Mouse (Mus musculus) layer of hippocampus, postnatal 36 days (tissue): ENCODE measurements at regions not wholly inside any gene's neighbourhood (a gene's known extent, or its start where the extent isn't known, plus 50 kb on each side); places are given as distances from the start of the nearest gene placed in this dataset.

Experiments
- DNase-seq, 2 experiments: peaks; one replicate each; pipeline ENCODE4 v3.0.0; 2022

DNA sequence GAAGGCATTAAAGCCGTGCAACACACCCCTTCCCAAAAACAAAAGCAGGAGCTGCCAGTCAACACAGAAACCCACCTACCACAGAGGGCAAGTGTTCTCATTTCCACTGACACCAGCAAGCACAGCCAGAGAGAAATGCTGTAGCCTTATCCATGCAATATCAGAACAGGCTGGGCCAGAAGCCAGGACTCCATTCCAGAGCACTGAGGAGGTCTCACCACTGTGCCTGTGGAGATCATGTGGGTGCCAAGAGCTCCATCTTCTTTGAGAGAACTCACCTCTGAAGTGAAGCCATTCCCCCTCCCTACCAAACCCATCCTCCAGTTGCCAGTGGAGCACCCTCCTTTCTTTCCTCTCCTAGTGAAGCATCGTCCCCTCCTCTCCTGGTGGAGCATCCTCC, 270.7 kb upstream of the Hs6st1 start:
- DNase-seq: no peak

DNA sequence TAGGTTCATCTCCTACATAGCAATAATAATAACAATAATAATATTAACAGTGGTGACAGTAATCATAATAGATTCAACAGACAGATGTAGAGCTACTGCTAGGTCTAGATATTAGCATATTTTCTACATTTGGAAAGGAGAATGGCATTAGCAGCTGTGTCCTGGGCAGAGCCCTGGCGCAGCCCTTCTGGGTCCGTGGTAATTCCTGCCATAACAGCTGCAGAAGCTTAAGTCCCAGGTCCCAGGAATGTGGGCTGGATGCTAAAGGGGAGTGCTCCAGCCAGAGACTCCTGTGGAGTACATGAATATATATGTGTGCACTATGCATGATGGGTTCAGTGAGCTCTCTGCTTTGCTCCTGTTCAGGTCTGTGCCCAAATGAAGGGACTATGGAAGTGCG, 262.7 kb upstream of the Hs6st1 start:
- no peak for DNase-seq

DNA sequence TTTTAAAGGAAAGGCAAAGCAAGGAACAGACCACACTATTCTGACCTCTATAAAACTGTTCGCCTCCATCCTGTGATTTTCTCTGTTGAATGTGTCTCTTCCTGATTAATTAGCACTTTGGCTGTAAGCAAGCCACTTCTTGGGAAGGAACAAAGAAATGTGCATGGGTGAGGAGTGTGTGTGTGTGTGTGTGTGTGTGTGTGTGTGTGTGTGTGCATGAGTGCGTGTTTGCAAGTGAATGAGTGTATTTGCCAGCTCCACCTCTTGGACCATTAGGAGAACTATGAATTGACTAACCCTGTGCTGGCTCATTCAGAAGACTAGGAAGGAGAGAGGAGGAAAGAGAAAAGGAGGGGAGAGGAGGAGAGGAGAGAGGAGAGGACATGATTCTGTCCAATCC, 261.9 kb upstream of the Hs6st1 start:
- no peak for DNase-seq

DNA sequence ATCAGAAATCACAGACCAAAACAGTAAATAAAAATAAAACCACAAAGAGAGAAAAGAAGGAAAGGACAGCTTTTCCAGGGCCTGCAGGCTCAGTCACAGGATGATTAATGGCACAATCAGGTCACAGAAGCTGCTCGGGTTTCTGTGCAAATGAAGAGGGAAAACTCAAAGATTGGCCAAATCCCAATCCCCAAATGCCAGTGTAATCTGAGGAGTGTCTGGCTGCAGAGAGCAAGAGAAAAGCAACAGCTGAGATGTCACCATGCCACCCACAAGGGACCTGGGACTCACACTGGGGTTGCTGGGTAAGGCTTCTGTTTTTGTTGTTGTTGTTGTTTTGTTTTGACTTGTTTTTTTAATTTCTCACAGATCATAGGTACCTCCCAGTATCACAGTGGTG, 261.5 kb upstream of the Hs6st1 start:
- DNase-seq: no peak

DNA sequence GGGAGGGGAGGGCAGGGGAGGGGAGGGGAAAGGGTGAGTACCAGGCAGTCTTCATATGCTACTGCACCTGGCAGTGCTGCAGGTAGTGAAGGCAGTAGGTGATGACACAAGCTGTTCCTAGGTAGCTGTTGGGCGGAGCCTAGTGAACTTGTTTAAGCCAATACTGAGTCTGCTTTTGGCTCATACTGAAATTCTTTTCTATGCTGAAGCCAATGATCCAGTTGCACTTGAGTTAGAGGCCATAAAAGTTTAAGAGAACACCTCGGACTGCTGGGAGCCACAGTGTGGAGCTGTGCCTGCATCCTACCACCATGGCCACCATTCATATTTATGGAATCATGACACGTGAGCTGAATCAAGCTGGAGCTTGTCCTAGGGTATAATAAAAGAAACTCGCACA, 259.3 kb upstream of the Hs6st1 start:
- no peak for DNase-seq

DNA sequence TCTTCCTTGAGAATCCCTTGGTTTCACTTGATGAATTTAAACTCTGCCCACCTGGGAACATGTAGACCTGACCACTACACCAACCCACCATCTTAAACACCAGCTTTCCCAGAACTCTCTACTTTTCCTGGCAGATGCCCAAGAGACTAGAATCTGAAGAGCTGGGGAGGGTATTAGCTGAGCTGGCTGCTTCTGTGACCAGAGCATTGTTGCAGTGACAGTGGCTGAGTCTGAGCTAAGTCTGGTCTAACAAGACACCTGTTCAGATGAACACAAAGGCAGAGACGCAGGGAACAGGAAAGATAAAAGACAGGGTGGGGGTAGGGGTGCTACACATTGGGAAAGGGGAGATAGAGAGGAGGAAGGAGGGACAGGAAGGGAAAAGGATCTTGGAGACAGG, 258.9 kb upstream of the Hs6st1 start:
- no peak for DNase-seq

DNA sequence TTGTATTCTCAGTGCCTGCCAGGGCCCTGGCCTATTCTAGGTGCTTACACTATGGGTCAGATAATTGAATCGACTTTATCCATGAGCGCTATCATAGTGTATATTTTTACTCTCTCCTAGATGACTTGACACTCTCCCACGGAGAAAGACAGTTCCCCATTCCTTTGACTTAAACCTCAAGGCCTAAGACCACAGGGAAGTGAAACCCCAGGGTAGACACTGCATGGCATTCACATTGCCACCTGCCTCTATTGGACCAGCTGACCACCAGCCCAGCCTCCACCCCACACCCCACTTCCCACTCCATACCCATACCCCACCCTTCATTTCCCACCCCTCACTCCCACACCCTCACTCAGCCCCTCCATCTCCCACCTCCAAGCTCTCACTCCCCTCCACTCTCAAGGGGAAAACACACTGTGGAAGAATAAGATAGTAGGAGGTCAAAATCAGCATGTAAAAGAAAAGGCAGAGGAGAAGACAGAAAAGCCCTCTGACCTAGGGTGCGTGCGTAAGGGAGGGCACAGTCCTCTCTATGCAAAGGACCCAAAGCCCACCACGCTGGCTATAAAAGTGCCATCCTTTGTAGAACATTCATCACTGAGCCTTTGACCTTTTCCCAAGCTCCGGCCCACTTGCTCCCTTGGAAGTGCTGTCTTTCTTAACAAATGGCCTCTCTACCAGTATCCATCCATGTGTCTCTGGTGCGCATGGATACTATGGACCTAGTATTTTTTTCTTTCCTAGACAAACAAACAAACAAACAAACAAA, 257.4 kb upstream of the Hs6st1 start:
- no peak for DNase-seq

DNA sequence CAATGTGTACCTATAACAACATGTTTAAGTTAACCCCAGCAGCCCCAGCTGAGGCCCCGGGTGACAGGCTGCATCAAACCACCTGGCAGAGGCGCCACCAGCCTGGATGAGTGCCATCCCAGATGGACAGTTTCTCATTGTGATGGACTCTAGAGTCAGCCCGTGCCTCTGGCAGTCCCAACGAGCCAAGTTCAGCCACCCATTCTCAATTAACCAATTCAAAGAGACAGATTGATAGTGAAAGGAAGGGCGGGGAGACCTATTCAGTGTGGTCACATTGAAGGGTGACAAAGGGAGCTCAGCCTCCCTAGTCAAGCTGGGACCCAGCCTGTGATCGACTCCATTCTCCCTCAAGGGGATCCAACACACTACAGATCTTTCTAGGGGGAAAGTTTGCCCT, 256.8 kb upstream of the Hs6st1 start:
- no peak for DNase-seq

DNA sequence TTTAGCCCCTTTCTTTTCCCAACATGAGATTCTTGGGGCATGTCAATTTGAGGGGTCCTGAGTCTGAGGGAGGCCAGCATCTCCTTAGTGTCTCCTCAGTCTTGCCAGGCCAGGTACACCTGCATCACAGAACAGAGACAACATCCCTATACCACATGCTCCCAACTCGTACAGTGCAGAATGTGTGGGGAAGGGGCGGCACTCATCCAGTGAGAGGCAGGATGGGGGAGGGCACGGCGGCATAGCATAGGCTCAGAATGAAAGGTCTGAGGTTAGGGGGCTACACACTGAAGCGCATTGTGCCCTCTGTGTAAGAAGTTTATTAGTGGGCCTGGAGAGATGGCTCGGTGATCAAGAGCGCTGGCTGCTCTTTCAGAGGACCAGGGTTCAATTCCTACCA, 256.4 kb upstream of the Hs6st1 start:
- no peak for DNase-seq

DNA sequence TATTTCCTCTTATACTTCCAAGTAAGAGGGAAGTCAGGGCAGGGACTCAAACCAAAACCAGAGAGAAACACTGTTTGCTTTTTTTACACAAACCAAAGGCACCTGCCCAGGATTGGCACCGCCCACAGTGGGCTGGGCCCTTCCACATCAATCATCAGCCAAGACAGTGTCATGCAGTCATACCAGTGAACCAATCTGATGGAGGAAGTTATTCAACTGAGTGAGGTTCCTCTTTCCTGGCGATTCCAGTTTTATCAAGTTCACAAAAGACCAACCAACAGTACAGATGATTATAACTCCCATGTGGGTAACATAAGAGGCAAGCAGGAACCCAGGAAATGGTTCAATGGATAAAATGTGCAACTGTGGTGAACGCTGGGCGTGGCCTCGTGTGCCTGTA, 254.6 kb upstream of the Hs6st1 start:
- DNase-seq: no peak

DNA sequence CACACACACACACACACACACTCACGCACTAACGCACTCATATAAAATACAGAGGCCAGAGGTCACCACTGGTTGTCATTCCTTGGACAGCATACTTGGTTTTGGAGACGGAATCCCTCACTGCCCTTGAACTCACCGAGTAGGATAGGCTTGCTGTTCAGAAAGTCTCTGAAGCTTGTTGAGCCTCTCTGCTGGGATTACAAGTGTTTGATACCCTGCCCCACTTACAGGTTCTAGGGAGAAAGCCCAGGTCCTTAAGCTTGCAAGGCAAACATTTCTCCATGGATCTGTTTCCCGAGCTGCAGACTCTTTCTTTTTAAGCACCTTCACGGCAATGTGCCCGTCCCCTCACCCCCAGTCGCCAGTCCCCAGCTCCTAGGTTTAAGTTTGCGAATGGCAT, 254.0 kb upstream of the Hs6st1 start:
- no peak for DNase-seq

DNA sequence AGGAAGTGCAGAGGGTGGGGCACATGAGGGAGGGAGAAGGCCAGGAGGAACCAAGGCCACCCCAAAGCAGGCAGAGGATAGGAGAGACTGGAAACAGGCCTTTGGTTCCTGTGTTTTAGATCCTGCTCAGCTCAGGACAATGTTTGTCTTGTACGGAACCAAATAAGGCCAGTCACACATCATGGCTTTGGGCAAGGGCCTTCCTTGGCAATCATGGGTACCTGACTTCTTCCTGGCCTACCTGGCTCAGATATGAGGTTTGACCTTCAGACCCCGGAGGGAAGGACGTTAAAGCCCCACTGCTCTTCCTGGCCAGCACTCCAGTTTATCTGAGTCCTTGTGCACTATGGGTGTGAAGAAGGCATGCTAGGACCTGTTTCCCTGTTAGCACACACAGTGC, 253.4 kb upstream of the Hs6st1 start:
- DNase-seq: no peak

DNA sequence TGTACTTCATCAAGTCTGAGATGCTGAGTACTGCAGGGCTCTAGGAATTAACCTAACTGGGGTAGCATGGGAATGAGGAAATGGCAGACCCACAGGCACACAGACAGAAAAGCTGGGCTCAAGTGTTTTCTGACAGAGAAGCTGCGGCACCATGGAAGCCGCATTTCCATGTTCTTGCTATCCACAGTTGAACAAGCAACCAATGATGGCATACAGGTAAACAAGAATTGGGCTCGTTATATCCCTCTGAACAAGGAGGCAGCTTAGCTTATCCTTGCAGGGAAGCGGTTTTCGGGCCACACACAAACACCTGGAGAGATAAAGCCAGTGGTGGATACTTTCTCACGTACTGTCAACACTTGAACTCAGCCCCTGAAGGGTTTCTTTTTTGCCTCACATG, 246.4 kb upstream of the Hs6st1 start:
- DNase-seq: no peak

DNA sequence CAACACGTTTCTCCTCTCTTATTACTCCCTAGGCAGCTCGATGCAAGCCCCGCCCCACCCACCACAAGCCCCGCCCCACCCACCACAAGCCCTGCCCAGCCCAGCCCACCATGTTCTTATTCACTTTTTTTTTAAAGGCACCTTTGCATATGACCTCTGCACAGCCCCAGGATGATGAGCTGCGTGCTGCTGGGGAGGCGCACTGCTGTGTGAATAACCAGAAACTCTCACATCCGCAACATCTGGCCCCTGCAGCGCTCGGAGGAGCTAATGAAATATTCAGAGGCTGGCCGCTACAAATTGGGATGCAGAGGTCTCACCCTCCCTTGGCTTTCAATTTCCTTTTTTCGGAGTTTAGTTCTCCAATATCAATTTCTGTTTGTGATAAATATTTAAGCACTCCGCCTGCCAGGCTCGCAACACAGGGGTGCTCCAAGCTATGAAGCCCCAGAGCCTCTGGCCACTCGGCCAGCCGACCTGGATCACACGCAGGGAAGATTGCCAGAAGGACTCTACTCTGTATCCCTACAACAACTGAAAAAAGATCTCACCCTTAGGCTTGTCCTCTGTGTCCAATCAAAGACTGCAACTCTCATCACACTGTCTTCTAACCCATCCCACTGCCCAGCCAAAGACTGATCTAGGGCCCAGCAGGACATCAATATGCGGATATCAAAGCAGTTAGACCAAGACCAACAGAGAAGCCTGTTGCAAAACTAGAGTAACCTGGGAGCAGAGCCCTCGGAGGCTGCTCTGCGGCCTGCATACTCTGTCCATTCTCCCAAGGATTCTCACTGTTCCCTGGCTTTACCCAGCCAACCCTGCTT, 245.6 kb upstream of the Hs6st1 start:
- DNase-seq: no peak

DNA sequence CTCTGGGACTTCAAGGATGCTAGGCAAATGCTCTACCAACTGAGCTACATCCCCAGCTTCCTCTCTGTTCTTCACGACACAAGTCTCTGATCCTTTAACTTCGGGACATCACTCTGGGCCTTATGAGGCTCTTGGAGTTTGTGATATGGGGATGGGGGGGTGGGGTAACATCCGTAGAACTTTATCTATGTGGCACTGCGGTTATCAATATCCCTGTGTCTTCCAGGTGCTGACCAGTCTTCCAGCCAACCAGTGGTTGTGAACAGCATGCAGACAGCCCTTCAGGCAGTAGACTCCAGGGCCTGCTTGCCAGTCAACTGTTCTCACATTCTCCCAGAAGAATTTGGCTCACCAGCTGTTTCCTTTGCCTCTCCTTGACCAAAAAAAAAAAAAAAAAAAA, 244.7 kb upstream of the Hs6st1 start:
- no peak for DNase-seq

DNA sequence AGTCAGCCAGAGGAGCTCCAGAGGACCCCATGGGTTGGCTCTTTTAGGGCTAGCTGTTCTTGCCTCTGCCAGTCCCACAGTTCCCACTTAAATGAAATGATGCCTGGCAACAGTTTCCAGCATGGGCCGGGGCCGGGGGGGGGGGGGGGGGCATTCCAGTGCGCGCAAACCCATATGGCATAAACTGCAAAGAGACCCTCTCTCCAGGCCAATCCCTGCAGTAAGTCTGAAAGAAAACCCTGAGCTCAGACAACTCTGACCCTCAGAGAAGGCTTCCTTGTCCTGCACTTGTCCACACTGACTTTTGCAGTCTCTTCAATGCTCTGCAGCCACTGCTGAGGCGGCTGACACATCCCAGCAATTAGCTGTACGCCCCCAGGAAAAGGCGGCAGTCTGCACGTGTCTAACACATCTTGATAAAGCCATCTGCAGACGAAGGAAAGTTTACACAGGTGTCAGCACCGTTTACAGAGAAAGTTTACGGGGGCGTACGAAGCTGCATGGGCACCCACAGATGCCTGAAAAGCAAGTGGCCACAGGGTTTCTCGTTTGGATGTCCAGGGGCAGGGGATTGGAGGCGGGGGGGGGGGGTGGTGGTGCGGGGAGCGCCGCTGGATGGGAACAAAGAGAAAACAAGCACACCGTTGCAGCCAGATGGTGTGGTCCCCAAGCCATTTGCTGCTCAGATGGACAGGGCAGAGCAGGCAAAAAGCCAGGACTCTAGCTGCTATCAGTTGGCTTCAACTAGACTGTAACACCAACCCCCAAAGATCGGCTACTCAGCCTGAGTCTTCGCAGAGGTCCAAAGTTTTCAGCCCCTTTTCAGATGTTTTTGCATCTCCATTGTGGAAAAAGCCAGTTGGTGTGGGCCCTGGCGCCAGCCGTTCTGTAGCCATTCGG, 244.0 kb upstream of the Hs6st1 start:
- DNase-seq: no peak

DNA sequence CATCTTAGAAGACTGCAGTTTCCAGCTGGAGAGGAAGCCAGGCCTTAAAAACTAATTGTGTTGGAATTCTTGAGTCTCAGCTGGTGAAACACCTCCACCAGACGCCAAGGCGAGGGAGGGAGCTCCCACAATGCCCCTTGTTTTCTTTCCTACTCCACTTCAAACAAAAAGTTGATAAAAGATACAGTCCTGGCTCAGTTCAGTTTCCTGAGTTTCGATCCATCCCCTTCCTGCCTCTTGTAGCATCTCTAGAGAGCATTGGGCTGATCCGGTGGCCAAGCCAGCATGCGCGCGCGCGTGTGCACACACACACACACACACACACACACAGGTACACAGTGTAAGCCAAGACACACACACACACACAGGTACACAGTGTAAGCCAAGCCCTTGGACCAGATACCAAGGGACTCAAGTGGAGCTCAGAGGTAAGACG, 242.7 kb upstream of the Hs6st1 start:
- DNase-seq: no peak

DNA sequence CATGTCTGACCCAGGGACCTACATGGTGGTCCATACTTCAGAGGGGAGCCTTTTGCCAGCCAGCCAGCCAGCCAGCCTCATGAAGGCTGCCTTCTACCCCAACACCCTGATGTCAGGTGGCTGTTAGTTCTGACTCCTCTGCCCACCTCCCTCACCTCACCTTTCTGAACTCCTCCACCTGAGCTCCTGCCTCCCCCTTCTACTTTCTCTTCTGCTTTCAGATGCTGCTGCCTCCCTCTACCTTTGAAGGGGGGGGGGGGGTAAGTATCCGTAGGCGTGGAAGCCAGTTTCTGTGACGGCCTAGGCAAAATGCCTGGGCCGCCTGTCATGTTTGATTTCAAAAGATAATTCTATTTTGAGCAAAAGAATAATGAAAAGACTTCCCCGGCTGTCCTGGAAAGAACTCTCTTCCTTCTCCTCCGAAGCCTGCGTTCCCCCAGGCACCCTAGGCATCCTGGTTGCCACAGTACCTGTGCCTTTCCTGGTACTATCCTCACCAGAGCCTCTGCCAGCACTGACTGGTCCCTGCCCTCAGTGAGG, 241.6 kb upstream of the Hs6st1 start:
- no peak for DNase-seq

DNA sequence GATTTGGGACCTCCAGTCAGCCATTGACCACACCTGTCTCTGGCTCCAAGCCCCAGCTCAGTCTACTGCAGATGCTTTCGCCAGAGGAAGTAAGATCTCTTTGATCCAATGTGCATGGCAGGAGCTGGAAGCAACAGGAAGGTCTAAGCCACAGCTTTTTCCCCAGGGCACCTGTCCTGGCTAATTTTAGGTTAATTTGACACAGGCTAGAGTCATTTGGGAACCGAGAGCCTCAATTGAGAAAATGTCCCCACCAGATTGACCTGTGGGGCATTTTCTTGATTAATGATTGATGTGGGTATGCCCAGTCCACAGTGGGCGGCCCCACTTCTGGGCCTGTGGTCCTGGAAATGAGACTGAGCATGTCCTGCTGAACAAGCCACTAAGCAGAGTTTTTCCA, 240.7 kb upstream of the Hs6st1 start:
- DNase-seq: no peak

DNA sequence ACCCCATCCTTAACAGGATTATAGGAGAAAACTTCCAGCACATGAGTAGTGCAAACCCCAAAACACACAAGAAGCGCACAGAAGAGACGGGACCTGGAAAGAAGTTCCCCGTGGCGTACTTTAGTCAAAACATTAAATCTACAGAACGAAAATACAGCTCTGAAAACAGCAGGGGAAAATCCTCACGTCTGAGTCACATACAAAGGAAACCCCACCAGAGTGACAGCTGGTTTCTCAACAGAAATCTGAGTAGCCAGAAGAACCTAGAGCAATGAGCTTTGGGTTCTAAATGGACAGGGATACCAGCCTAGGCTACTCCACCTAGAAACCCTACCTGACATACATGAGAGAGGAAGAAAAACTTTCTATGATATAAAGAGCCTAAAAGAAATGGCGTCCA, 234.0 kb upstream of the Hs6st1 start:
- no peak for DNase-seq

DNA sequence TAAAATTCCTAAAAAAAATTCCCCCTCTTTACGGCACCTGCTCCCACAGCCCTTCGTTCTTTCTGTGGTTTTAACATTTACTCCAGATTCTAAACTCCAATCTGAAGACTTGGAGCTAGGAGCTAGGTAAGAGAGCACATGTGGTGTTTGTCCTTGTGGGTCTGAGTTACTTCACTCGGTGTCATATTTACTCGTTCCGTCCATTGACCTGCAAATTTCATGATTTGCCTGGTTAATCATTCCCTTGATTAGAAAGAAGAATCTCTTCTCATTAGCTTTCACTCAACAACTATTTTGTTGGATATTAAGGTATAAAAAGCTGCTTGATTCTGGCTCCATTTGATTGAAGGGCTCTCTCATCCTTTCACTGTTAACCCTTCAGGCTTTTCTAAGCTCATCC, 231.6 kb upstream of the Hs6st1 start:
- DNase-seq: no peak

DNA sequence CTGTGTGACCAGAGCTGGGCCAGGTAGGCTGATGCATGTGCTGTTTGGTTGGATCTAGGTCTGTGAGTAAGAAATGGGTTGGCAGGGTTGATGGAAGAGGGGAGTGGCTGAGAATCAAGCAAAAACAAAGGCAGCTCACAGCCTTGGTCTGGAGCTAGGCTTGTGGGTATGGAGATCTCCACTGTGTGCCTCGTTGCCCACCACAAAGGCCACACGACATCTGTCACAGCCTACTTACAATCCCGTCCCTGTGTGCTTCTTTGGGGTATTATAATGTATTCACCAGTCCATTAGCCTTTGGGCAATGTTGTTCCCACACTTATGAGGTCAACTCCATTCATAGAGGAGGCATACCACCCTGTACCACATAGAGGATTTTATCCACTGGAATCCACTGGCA, 229.6 kb upstream of the Hs6st1 start:
- no peak for DNase-seq

DNA sequence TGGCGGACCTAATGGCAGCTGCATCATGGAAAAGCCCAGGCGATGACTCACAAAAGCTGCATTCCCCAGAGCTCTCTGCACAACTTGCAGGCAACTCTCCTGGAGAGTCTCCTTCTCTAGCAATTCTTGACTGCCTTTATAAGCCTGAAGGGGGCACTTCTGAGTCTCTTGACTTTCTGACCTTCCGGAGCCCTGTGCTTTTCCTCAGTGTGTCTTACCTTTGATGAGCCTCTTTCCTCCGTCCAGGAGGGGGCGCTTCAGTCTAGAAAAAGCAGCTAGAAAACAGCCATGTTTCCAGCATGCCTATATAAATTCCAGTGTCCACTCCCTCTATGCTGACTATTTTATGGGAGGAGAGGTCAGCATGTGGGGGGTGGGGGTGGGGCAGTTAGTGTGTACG, 228.8 kb upstream of the Hs6st1 start:
- DNase-seq: no peak
